Mouse (Mus musculus) lung, adult 2 months (tissue): Measurements from ENCODE around the gene Aldh3b2. TPM values are rescaled to one million over a fixed set of nuclear protein-coding genes. Genes with fewer than 3 reads are reported as not detected.
"Not testable (repeated sequence)": the region's sequence is repeated elsewhere in the genome, so short reads cannot be mapped to it uniquely, and the experiment has no call there.

Experiments used
- DNase-seq: peaks from one replicate; pipeline ENCODE4 v3.0.0; 2022
- H3K4me1 ChIP-seq: fragments of 200-500 bp; 2 replicates; pipeline ENCODE4 v1.6.1; 2011; ENCODE audit warnings: low read length; ENCODE audit not compliant: control insufficient read depth, insufficient read depth
- H3K4me3 ChIP-seq: fragments of 200-500 bp; replicated peaks from 2 replicates; pipeline ENCODE3; 2011; ENCODE audit warnings: low read depth, mild to moderate bottlenecking, control low read depth, low read length; ENCODE audit errors: extremely low read depth
- CTCF ChIP-seq: fragments of 200-500 bp; IDR thresholded peaks from 2 replicates; pipeline ENCODE4 v1.5.1; 2011; ENCODE audit warnings: mild to moderate bottlenecking, low read length, control low read depth; ENCODE audit not compliant: insufficient read depth
- POLR2A ChIP-seq: fragments of 200-500 bp; IDR thresholded peaks from 2 replicates; pipeline ENCODE4 v1.6.1; 2011; ENCODE audit warnings: low read depth, mild to moderate bottlenecking, control low read depth, low read length, borderline replicate concordance; ENCODE audit errors: extremely low read depth
- WGBS: fragments of 180-500 bp; shearing (Covaris S2); methylation state at CpG from one replicate; pipeline ENCODE4 v1.1.7; 2018; 5-methylcytosine and 5-hydroxymethylcytosine counted together
- polyA plus RNA-seq: library from polyadenylated mRNA; depleted of rRNA; stranded (reverse); fragments of >200 nt; gene quantifications from 2 replicates; pipeline ENCODE4 v1.2.3, GENCODE M21; 2012

The Aldh3b2 gene
- polyA plus RNA-seq, 1 experiment: 21.7 TPM

- DNase-seq: no peak
- WGBS: 46% methylated on average over 4 of the region's 4 CpGs
- no peak for TF ChIP-seq POLR2A
- TF ChIP-seq CTCF: no peak
- Histone ChIP-seq H3K4me3 (no peak within 1 kb of the TSS), H3K4me1 (no peaks in the 10 kb centered on the region)
Observed at GRCm38 (mm10) chr19:3958470-3958869, 13.7 kb upstream of the Aldh3b2 start, which contains the start of gene Aldh3b3. Gene Aldh3b3 (plus strand): TSS chr19:3958645.

- TF ChIP-seq POLR2A (no peak), CTCF (no peak)
- no peak for DNase-seq
- Histone ChIP-seq H3K4me1 (no peaks in the 10 kb centered on the region), H3K4me3 (no peak overlapping the region)
Observed at GRCm38 (mm10) chr19:3959030-3959429, 13.1 kb upstream of the Aldh3b2 start.

- H3K4me1 ChIP-seq: no peaks in the 10 kb centered on the region
- DNase-seq: no peak
- TF ChIP-seq POLR2A: no peak
- TF ChIP-seq CTCF: no peak
- H3K4me3 ChIP-seq: no peak overlapping the region
- 59% methylated on average over 5 of the region's 5 CpGs for WGBS
Observed at GRCm38 (mm10) chr19:3960211-3960610, 11.9 kb upstream of the Aldh3b2 start.

- not testable (repeated sequence) for H3K4me3 ChIP-seq, H3K4me1 ChIP-seq, DNase-seq
- 81% methylated on average over 6 of the region's 6 CpGs for WGBS
Observed at GRCm38 (mm10) chr19:3961805-3962204, 10.3 kb upstream of the Aldh3b2 start.

GRCm38 (mm10) chr19:3962469-3962868 is 9.7 kb upstream of the Aldh3b2 start:
- no peak for DNase-seq
- H3K4me3 ChIP-seq: no peak overlapping the region
- 18% methylated on average over 2 of the region's 2 CpGs for WGBS
- no peaks in the 10 kb centered on the region for H3K4me1 ChIP-seq
- TF ChIP-seq POLR2A (no peak), CTCF (no peak)

- TF ChIP-seq CTCF (no peak), POLR2A (no peak)
- no peak for DNase-seq
- WGBS: 72% methylated on average over 4 of the region's 4 CpGs
- Histone ChIP-seq H3K4me1 (no peaks in the 10 kb centered on the region), H3K4me3 (no peak overlapping the region)
Observed at GRCm38 (mm10) chr19:3964030-3964429, 8.1 kb upstream of the Aldh3b2 start.

- WGBS: 67% methylated on average over 11 of the region's 11 CpGs
- DNase-seq: no peak
Observed at GRCm38 (mm10) chr19:3966330-3967075, 5.6 kb upstream of the Aldh3b2 start.

GRCm38 (mm10) chr19:3967258-3967657 is 4.9 kb upstream of the Aldh3b2 start:
- Histone ChIP-seq H3K4me1 (no peaks in the 10 kb centered on the region), H3K4me3 (no peak overlapping the region)
- WGBS: 54% methylated on average over 3 of the region's 3 CpGs
- no peak for TF ChIP-seq POLR2A
- no peak for TF ChIP-seq CTCF
- DNase-seq: no peak

More at GRCm38 (mm10) chr19:3966330-3967075, 5.6 kb upstream of the Aldh3b2 start:
- no peak overlapping the region for H3K4me3 ChIP-seq
- TF ChIP-seq CTCF (no peak), POLR2A (no peak)
- no peaks in the 10 kb centered on the region for H3K4me1 ChIP-seq

- not testable (repeated sequence) for H3K4me3 ChIP-seq, DNase-seq, H3K4me1 ChIP-seq
- WGBS: 83% methylated on average over 6 of the region's 6 CpGs
Observed at GRCm38 (mm10) chr19:3974608-3975007, 2.5 kb downstream of the Aldh3b2 start.

GRCm38 (mm10) chr19:3975866-3976265 is 3.7 kb downstream of the Aldh3b2 start:
- no peak for TF ChIP-seq CTCF
- no peak for TF ChIP-seq POLR2A
- 67% methylated on average over 2 of the region's 2 CpGs for WGBS
- DNase-seq: no peak
- no peak overlapping the region for H3K4me3 ChIP-seq
- H3K4me1 ChIP-seq: no peaks in the 10 kb centered on the region
